Mouse (Mus musculus): Measurements from ENCODE around the gene Trim21. TPM values are rescaled to one million over a fixed set of nuclear protein-coding genes. Genes with fewer than 3 reads are reported as not detected.
A peak's percentile ranks its signal among the peaks of the same experiment; 100 is the strongest.

The Trim21 gene
- polyA plus RNA-seq (2012; rRNA removed): 0.54 and 0.59 TPM in 2 replicates

DNA sequence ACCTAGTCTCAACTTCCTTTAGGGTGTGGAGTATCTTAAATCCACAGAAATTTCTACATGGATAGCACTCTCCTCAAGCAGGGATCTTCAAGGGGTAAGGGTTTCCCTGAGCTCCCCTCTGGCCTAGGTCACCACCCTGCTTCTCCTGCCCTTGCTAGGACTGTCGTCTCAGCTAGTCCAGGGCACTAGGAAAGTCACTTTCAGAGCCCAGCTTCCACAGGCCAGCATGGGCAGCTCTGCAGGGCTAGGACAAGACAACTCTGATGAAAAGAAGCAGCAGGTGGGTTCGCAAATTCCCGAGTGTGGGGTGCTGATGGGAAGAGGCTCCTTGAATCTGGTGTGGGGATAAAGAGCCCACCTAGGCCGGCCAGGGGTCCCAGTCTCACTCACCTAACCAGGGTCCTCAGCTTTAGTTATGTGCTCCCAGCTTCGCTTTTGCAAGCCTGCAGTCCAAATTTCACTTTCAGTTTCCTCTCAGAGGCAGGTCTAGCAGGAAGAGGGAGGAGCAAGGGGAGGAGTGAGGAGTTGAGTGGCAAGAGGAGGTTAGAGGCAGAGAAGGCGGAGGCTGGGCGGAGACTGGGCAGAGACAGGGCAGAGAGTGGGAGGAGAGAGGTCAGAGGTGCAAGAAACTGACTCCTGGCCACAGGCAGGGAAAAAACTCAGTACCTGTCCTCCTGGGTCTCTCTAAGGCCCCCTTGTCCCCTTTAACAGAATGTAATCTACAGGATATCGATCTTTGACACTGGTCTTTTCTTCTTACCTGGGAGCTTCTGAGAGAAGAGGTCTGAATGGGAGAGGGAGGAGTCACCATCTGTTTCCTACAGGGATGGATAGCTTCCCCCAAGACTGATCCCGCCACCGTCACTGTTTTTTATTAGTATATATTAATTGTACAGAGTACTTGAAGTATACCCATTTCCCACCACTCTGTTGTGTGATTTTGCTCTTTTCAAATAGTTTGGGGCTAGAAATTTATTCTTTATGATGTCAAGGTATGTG, at the start of gene Trim21:
Trim21 (minus strand) TSS at position 488 of the 999 bp plus-strand sequence.
- H3K4me3 ChIP-seq (ENCODE audit: control insufficient read depth, low read depth, low read length): peak within 1 kb of the TSS; percentile 87
- no peak for TF ChIP-seq CTCF (IDR thresholded peaks at IDR 0.05; ENCODE audit: control insufficient read depth, insufficient read depth, insufficient replicate concordance, low read depth, low read length)
- TF ChIP-seq POLR2A (IDR thresholded peaks at IDR 0.05; ENCODE audit: control insufficient read depth, low read depth, low read length): no peak
- no peaks in the 10 kb centered on the region for H3K4me1 ChIP-seq (ENCODE audit: control insufficient read depth, insufficient read depth, low read length)
- H3K27ac ChIP-seq (ENCODE audit: control insufficient read depth, insufficient read depth, low read depth, low read length): 0 out of 2 replicates have a peak within 1 kb of the TSS, but pooled peaks have one; percentile 13
- H3K27me3 ChIP-seq (ENCODE audit: control insufficient read depth, insufficient read depth, low read length): no peaks in the 10 kb centered on the region
- H3K36me3 ChIP-seq (ENCODE audit: control insufficient read depth, insufficient read depth, low read length): no peaks in the 10 kb centered on the region

DNA sequence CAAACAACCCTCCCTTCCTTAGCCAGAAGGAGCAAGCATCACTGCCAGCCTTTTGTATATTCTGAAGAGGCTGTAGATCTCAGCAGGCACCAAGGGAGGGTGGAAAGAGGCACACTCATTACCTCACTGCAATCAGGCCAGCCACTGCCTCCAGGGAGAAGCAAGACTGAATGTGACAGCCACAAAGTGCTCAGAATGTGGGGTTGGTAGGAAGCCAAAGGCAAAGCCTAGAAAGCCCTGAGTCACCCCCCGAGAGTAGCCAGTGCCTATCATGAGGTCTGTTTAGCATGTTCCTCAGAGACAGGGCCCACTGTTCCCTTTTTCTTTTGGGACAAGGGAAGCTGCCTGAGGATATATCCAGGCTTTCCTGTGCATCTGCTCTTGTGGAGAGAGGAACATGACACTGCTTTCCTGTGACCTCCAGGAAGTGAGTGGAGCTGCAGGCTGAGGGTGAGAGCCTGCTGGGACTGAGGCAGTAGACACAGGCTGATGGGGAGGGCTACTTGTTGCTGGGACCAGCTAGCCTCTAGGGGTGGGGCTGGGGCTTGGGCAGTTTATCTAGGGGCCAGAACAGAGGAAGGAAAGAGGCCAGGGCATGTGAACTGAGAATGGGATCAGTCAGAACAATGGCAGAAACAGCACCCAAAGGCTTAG, 32.2 kb upstream of the Trim21 start, which contains the start of gene Olfr552:
Olfr552 (plus strand) TSS at position 393 of the 654 bp plus-strand sequence.
- Histone ChIP-seq H3K27me3 (ENCODE audit: control insufficient read depth, insufficient read depth, low read length) (no peaks in the 10 kb centered on the region), H3K36me3 (ENCODE audit: control insufficient read depth, insufficient read depth, low read length) (no peaks in the 10 kb centered on the region), H3K4me1 (ENCODE audit: control insufficient read depth, insufficient read depth, low read length) (no peaks in the 10 kb centered on the region), H3K4me3 (ENCODE audit: control insufficient read depth, low read depth, low read length) (no peak within 1 kb of the TSS), H3K27ac (ENCODE audit: control insufficient read depth, insufficient read depth, low read depth, low read length) (no peak within 1 kb of the TSS)
- TF ChIP-seq POLR2A (IDR thresholded peaks at IDR 0.05; ENCODE audit: control insufficient read depth, low read depth, low read length) (no peak), CTCF (IDR thresholded peaks at IDR 0.05; ENCODE audit: control insufficient read depth, insufficient read depth, insufficient replicate concordance, low read depth, low read length) (no peak)

DNA sequence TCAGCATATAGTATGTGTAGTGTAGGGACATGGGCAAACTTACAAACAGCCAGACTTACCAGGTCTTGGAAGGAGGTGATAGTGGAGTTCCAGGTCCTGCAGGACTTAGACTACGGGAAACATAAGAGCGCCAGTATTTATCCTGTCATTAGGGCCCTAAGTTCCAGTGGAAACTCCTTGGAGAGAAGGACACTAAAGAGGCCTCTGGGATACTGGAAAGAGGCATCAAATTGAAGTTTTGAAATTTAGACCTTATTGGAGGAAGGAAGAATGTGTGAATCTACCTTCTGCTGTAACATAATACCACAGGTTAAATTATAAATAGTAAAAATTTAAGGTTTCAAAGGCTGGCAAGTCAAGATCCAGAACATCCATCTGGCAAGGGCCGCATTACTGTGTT, 26.5 kb upstream of the Trim21 start, which contains the start of gene Olfr551:
Olfr551 (minus strand) TSS at position 101 of the 400 bp plus-strand sequence.
- Histone ChIP-seq H3K4me1 (ENCODE audit: control insufficient read depth, insufficient read depth, low read length) (no peaks in the 10 kb centered on the region), H3K27ac (ENCODE audit: control insufficient read depth, insufficient read depth, low read depth, low read length) (no peak within 1 kb of the TSS), H3K27me3 (ENCODE audit: control insufficient read depth, insufficient read depth, low read length) (no peaks in the 10 kb centered on the region), H3K4me3 (ENCODE audit: control insufficient read depth, low read depth, low read length) (no peak within 1 kb of the TSS), H3K36me3 (ENCODE audit: control insufficient read depth, insufficient read depth, low read length) (no peaks in the 10 kb centered on the region)
- TF ChIP-seq CTCF (IDR thresholded peaks at IDR 0.05; ENCODE audit: control insufficient read depth, insufficient read depth, insufficient replicate concordance, low read depth, low read length) (no peak), POLR2A (IDR thresholded peaks at IDR 0.05; ENCODE audit: control insufficient read depth, low read depth, low read length) (no peak)

DNA sequence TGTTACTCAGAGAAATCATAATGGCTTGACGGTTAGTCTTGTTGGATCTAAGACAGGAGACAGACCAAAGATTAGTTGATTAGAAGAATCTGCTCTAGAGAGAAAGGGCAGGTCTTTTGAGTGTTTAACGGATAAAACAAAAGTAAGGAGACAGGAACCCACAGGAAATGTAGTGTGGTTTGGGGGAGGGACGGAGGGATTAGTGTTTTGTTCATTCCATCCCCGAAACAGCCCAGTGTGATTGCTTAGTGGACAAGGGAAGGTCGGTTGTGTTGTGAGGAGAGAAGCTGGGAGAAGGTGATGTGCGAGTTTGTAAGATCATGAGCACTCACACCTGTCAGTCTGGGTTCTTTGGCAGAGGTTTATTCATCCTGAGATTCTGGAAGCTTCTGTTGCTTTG, 10.7 kb upstream of the Trim21 start:
- no peak overlapping the region for H3K4me3 ChIP-seq (ENCODE audit: control insufficient read depth, low read depth, low read length)
- no peaks in the 10 kb centered on the region for H3K36me3 ChIP-seq (ENCODE audit: control insufficient read depth, insufficient read depth, low read length)
- no peak for TF ChIP-seq POLR2A (IDR thresholded peaks at IDR 0.05; ENCODE audit: control insufficient read depth, low read depth, low read length)
- no peak for TF ChIP-seq CTCF (IDR thresholded peaks at IDR 0.05; ENCODE audit: control insufficient read depth, insufficient read depth, insufficient replicate concordance, low read depth, low read length)

DNA sequence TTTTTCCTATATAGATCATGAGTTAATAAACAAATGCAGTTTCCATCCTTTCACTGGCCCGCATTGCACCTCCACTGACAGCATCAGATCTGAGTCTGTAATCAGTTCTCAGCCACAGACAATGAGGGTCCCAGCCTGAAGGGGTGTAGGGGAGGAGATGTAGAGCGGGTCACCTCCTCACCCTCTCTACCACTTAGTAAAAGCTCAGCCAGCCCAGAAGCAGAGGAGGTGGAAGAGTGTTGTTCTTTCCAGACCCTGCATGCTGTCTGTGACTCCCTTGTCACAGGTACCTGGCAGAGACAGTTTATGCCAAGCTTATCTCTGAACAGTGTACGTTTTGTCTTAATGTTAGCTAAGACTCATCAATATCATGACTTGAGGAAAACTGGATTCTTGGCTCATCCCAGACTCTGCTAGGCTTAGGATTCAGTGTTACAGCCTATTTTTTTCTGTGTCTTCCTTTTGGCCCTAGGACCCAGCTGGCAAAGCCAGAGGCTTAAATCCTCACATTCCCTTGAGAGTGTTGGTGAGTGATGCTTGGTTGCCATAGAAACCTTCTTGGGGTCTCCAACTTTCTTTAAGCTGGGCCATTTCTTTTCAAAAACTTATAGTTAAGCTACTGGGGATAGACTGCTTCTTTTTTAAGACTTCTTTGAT, 8.0 kb upstream of the Trim21 start:
- H3K27ac ChIP-seq (ENCODE audit: control insufficient read depth, insufficient read depth, low read depth, low read length): no peak overlapping the region
- TF ChIP-seq POLR2A (IDR thresholded peaks at IDR 0.05; ENCODE audit: control insufficient read depth, low read depth, low read length) (no peak), CTCF (IDR thresholded peaks at IDR 0.05; ENCODE audit: control insufficient read depth, insufficient read depth, insufficient replicate concordance, low read depth, low read length) (no peak)
- no peaks in the 10 kb centered on the region for H3K4me1 ChIP-seq (ENCODE audit: control insufficient read depth, insufficient read depth, low read length)

More for the DNA sequence above, 10.7 kb upstream of the Trim21 start:
- Histone ChIP-seq H3K27me3 (ENCODE audit: control insufficient read depth, insufficient read depth, low read length) (no peaks in the 10 kb centered on the region), H3K27ac (ENCODE audit: control insufficient read depth, insufficient read depth, low read depth, low read length) (no peak overlapping the region), H3K4me1 (ENCODE audit: control insufficient read depth, insufficient read depth, low read length) (no peaks in the 10 kb centered on the region)

DNA sequence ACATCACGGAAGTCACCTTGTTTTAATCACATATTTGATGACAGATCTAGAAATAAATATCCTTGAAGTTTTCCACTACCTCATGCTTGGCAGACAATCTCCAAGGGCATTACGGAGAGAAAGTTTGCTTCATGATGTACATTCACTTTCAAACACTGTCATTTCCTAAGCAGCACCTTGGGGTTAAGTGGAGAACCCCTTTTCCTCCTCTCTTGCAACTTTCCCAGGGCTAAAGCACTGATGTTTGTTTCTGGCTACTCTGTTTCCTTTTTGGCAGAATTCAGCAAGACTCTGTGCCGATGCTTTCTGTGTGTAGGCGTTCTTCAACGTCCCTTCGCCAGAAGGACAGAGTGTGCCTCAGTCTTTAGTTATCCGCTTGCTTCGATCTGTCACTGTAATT, 5.9 kb upstream of the Trim21 start, which contains the start of gene Olfr550:
Olfr550 (plus strand) TSS at position 301 of the 400 bp plus-strand sequence.
- no peak for TF ChIP-seq CTCF (IDR thresholded peaks at IDR 0.05; ENCODE audit: control insufficient read depth, insufficient read depth, insufficient replicate concordance, low read depth, low read length)
- TF ChIP-seq POLR2A (IDR thresholded peaks at IDR 0.05; ENCODE audit: control insufficient read depth, low read depth, low read length): no peak
- Histone ChIP-seq H3K4me1 (ENCODE audit: control insufficient read depth, insufficient read depth, low read length) (no peaks in the 10 kb centered on the region), H3K4me3 (ENCODE audit: control insufficient read depth, low read depth, low read length) (no peak within 1 kb of the TSS), H3K27me3 (ENCODE audit: control insufficient read depth, insufficient read depth, low read length) (no peaks in the 10 kb centered on the region), H3K27ac (ENCODE audit: control insufficient read depth, insufficient read depth, low read depth, low read length) (no peak within 1 kb of the TSS), H3K36me3 (ENCODE audit: control insufficient read depth, insufficient read depth, low read length) (no peaks in the 10 kb centered on the region)

More for the DNA sequence above, 8.0 kb upstream of the Trim21 start:
- Histone ChIP-seq H3K36me3 (ENCODE audit: control insufficient read depth, insufficient read depth, low read length) (no peaks in the 10 kb centered on the region), H3K27me3 (ENCODE audit: control insufficient read depth, insufficient read depth, low read length) (no peaks in the 10 kb centered on the region), H3K4me3 (ENCODE audit: control insufficient read depth, low read depth, low read length) (no peak overlapping the region)
